Mouse (Mus musculus): ENCODE results near the gene Rdh19.
A peak's percentile ranks its signal among the peaks of the same experiment; 100 is the strongest.

The Rdh19 gene

GRCm38 (mm10) chr10:127879155-127879688 lies 29.5 kb downstream of the Rdh19 start:
- DNase-seq (ENCODE audit: low spot score) = peak; percentile 50

DNA sequence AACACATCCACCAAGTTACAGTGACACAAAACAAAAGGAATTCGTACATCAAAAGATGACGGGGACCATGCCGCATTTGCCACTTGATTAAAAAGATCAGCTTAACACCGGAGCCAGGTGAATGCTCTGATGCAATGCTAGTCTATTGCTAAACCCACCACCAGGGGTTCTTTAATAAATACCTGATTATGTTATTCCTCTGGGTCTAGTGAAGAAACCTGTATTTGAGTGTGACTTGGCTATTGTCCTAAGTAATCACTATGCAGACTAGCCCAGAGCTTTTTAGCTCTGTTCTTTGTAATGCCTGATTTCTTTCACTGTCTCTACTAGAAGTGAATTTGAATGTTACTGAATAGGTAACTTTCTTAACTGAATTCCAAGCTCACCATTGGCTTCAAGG lies 31.3 kb downstream of the Rdh19 start:
- DNase-seq (ENCODE audit: low spot score) = no peak

- no peak for DNase-seq (ENCODE audit: low spot score)
Observed at GRCm38 (mm10) chr10:127886551-127886950, 36.8 kb downstream of the Rdh19 start.

- DNase-seq (ENCODE audit: low spot score) = no peak
Observed at GRCm38 (mm10) chr10:127886971-127887370, 37.2 kb downstream of the Rdh19 start.

DNA sequence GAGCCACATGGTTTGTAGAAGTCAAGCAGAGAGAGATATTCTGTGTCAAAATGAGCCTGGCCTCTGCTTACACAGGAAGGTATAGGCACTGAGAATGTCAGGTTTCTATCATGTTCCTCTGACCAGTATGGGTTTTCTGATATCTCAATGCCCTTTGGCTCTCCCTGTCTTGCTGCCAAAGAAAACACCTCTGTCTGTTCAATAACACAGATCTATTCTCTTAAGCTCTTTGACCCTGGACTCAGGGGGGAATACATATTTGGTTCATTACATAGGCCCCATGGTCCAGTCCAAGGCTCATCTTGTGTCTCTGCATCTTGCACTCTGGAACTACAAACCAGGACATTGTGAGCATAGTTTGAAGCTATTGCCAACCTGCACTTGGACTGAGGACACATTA lies 38.9 kb downstream of the Rdh19 start, which contains the start of gene Rdh7:
TSS of gene Rdh7 (minus strand) at position 213 of the 400 bp plus-strand sequence.
- no peak for DNase-seq (ENCODE audit: low spot score)

- DNase-seq (ENCODE audit: low spot score) = no peak
Observed at GRCm38 (mm10) chr10:127891481-127891880, 41.8 kb downstream of the Rdh19 start.

DNA sequence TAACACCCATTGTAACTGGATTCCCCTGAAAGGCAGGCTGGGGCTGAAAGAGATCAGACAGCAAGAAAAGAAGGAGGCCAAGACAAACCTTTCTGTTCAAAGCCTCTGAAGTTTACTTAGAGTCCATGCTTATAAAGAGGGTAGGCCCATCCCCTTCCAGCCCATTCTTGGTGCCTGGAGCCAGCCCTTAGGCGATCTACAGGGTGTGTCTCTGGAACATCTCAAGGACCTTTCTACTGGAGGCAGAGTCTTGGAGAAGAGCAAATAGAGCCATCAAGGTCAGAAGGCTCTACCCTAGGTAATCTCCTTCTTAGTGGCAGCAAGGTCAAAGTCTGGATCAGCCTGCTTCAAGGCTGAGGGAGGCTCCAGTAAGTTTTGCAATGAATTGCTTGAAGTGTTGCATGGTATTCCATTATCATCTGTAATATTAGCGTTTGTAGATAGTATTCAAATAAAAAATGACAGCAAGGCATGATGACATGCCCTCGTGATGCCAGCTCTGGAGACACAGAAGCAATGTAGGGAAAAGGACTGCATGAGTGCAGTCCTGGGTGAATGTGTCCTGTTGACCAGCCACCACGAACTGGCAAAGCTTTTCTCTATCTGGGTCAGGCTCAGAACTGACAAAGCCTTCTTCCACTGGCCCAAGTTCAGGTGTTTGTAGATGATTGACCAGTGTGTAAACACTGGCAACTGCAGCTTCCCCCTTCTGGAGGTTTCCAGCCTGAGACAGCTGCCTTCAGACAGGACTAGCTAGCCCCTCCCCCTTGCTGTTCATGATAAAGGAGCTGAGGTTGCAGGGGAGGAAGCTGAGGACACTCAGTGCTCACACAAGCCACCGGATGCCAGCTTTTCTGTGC lies 43.7 kb downstream of the Rdh19 start:
- peak; percentile 78 for DNase-seq (ENCODE audit: low spot score)

DNA sequence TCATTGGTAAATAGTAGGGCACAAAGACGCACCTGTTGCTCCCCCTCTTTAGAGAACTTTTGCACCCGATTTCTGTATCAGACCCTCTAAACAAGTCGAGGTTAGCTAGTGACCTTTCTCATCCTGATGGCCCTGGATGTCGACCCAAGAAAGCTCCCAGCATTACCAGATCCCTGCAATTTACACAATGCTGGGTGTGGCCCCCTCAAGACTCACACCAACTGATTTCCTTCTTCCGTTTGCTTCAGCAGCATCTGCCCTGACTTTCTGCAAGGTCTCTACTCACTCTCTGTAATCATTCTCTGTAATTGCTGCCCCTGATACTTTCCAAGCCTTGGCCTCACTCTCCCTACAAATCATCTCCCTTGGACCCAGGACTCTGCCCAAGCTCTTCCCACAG lies 47.0 kb downstream of the Rdh19 start:
- no peak for DNase-seq (ENCODE audit: low spot score)

DNA sequence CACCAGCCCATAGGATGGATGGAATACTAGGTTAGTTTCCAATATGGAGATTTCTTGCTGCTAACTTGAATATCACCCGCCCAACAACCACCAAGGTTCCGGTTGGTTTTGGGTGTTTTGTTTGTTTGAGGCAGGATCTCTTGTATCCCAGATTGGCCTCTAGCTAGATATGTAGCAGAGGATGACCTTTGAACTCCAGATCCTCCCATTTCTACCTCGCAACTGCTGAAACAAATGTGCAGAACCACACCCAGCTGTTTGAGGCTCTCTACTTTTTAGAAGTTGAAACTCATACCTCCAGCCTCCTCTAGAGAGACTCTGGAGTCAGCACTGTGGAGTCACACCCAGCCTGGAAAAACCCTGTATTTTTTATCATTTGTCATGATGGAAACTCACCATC lies 47.8 kb downstream of the Rdh19 start:
- DNase-seq (ENCODE audit: low spot score) = peak; percentile 22

- DNase-seq (ENCODE audit: low spot score) = no peak
Observed at GRCm38 (mm10) chr10:127898218-127898617, 48.5 kb downstream of the Rdh19 start, which contains the start of gene Sdr9c7. TSS of gene Sdr9c7 (plus strand) at chr10:127898518.

DNA sequence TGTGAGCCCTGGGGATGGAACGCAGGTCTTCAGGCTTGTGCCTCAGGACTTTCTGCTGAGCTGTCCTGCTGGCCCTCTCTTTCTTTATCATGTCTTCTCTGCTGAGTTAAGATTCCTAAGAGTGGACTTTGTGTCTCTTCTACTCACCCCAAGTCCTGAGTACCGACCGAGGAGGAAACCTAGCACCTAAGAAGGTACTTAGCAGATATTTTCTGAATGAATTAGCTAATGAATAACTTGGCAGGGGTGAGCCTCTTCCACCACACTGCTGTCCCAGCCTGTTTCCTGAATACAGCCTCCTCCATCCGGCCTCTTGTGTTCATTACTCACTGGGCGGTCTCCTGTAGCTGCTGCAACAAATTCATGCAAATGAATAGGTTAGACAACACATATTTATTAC lies 50.1 kb downstream of the Rdh19 start:
- peak; percentile 71 for DNase-seq (ENCODE audit: low spot score)

- DNase-seq (ENCODE audit: low spot score) = no peak
Observed at GRCm38 (mm10) chr10:127901751-127902150, 52.0 kb downstream of the Rdh19 start.

GRCm38 (mm10) chr10:127903116-127903515 lies 53.4 kb downstream of the Rdh19 start:
- DNase-seq (ENCODE audit: low spot score) = no peak

GRCm38 (mm10) chr10:127904718-127905446 lies 55.2 kb downstream of the Rdh19 start:
- DNase-seq (ENCODE audit: low spot score) = peak; percentile 16

GRCm38 (mm10) chr10:127906138-127906537 lies 56.4 kb downstream of the Rdh19 start:
- DNase-seq (ENCODE audit: low spot score) = no peak

DNA sequence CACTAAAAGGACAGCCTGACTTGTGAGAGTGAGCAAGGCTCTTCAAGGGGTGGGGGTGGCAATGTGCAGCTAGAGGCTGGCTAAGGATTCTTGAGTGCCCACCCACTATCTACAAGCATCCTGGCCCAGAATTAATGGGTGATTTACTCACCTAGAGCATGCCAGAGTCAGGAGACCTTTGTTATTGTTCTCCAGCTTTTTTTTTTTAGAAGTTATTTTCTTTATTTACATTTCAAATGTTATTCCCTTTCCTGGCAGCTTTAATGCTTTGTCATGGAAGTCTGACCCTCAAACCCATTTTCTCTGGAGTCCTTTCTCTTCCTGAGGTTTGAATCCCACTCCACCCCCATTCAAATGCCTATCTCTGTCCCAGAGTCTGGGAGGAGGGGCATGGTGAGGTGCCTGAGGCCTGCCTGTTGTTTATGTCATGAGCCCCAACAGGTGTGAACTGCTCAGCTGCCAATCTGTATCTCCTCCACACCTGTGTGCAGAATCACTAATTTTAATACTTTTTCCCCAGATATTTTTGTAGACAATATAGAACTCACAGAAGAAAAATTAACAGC lies 57.7 kb downstream of the Rdh19 start:
- no peak for DNase-seq (ENCODE audit: low spot score)
